Mouse (Mus musculus) embryonic fibroblast, embryonic 13.5 days (primary cell): ENCODE results near the gene Rps6kb1.

ENCODE experiments used
- CTCF ChIP-seq: IDR thresholded peaks from 2 replicates; pipeline ENCODE4 v1.5.1; 2011; ENCODE audit warnings: mild to moderate bottlenecking, control low read depth, low read length, moderate library complexity, borderline replicate concordance; ENCODE audit not compliant: insufficient read depth
- POLR2A ChIP-seq: IDR thresholded peaks from 2 replicates; pipeline ENCODE4 v1.6.1; 2011; ENCODE audit warnings: low read depth, mild to moderate bottlenecking, control low read depth, low read length, moderate library complexity

DNA sequence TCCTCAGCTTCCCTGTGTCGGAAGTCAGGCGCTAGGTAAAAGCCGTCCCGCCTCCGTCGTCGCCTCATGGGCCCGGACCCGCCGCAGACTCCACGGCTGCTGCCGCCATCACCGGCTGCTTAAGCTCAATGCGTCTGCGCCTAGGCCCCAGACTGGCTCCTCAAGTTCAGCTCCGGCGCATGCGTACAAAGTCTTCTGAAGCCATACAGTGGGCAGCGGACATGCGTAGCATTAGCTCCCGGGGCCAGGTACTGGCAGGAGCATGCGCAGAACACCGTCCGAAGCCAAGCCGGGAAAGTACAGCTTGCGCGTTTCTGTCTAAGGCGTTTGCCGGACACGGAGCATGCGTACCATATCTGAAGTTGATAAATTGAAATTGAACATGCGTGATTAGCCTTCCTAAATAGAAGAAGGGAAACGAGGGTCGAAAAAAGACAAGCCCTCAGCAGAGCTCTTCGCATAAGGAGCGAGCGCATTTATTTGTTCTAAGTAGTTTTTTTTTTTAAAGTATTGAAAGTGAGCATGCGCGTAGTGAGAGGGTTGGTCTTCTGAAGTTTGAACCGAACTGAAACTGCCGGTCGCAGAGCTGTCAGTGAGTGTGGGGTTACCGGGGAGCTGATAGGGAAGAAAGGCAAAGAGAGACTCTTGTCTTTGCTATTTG, at the start of gene Rps6kb1, which contains the start of gene Tubd1:
- no peak for TF ChIP-seq CTCF
- TF ChIP-seq POLR2A = peak; percentile 96
